Mouse (Mus musculus) hindbrain, embryonic 12.5 days (tissue): ENCODE measurements at regions not wholly inside any gene's neighbourhood (a gene's known extent, or its start where the extent isn't known, plus 50 kb on each side); places are given as distances from the start of the nearest gene placed in this dataset.

Source experiments
- ATAC-seq: fragments of 200-750 bp; cut with Nextera tagmentation; 2 replicates; pipeline ENCODE4 v1.8.0; 2017; ENCODE audit warnings: moderate TSS enrichment; ENCODE audit not compliant: low FRiP score
- H3K27ac ChIP-seq: fragments of 300-500 bp; sonication (generic); 2 replicates; pipeline ENCODE4 v1.5.1; 2016; ENCODE audit warnings: mild to moderate bottlenecking
- H3K27me3 ChIP-seq: fragments of 300-500 bp; sonication (generic); 2 replicates; pipeline ENCODE4 v1.6.1; 2016; ENCODE audit warnings: mild to moderate bottlenecking
- H3K36me3 ChIP-seq: fragments of 300-500 bp; sonication (generic); 2 replicates; pipeline ENCODE4 v1.6.1; 2016; ENCODE audit warnings: mild to moderate bottlenecking
- H3K4me1 ChIP-seq: fragments of 300-500 bp; sonication (generic); 2 replicates; pipeline ENCODE4 v1.6.1; 2016
- H3K4me2 ChIP-seq: fragments of 300-500 bp; sonication (generic); replicated peaks from 2 replicates; pipeline ENCODE4 v1.6.1; 2016; ENCODE audit warnings: mild to moderate bottlenecking
- H3K4me3 ChIP-seq: fragments of 300-500 bp; sonication (generic); 2 replicates; pipeline ENCODE4 v1.5.1; 2016; ENCODE audit warnings: mild to moderate bottlenecking
- H3K9ac ChIP-seq: fragments of 300-500 bp; sonication (generic); 2 replicates; pipeline ENCODE4 v1.6.1; 2016; ENCODE audit warnings: mild to moderate bottlenecking, moderate library complexity
- H3K9me3 ChIP-seq: fragments of 300-500 bp; sonication (generic); replicated peaks from 2 replicates; pipeline ENCODE4 v1.6.1; 2016; ENCODE audit warnings: mild to moderate bottlenecking
- WGBS: fragments of 180-500 bp; shearing (Covaris S2); methylation state at CpG from one replicate; pipeline ENCODE4 v1.1.7; 2016; 5-methylcytosine and 5-hydroxymethylcytosine counted together

DNA sequence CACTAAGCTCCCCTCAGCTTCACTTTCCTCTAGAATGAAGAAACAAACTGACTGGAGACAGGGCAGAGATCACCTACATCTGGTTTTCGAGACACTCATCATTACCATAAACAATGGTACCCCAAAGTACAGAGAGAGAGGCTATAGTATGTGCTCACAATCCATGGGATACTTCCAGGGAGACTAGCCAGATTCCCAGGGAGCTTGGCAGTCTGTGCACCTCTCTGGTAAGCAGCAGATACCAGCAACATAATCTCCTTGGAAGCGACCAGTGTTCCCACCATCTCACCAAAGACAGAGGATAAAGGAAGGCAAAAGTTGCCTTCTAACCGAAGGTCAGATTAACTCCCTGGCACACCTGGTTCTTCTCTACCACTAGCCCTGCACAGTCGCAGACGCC, 256.4 kb downstream of the Prdm2 start:
- Histone ChIP-seq H3K9ac (no peak overlapping the region), H3K27ac (no peak overlapping the region), H3K9me3 (no peaks in the 10 kb centered on the region), H3K4me1 (peaks cover 11% of the 10 kb centered on the region; the same call in 1 of the 2 replicates), H3K36me3 (no peaks in the 10 kb centered on the region), H3K4me2 (no peak overlapping the region), H3K27me3 (no peaks in the 10 kb centered on the region), H3K4me3 (no peak overlapping the region)
- ATAC-seq = no peak
- 91% methylated on average over 5 of the region's 5 CpGs for WGBS

DNA sequence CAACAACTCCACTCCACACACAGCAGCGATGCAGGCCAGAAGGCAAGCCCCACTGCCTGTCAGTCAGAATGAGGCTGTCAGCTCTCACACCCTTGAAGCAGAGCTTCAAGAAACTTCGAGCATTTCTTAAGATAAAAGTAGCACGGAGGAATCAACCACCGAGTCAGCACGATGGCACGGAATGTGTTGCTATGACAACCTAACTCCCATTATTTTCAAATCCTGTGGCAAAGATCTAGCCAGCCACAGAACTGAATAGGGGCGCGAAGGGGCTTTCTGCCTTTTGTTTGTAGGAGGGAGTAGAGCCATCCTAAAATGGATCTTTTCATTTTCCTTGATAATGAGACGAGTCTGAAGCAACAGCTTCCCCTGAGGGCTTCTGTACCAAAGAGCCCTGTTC, 259.1 kb downstream of the Prdm2 start:
- H3K4me2 ChIP-seq = no peak overlapping the region
- H3K4me3 ChIP-seq = no peak overlapping the region
- H3K27me3 ChIP-seq = no peaks in the 10 kb centered on the region
- no peak overlapping the region for H3K27ac ChIP-seq
- H3K9ac ChIP-seq = no peak overlapping the region
- WGBS = 28% methylated on average over 9 of the region's 9 CpGs
- H3K9me3 ChIP-seq = no peaks in the 10 kb centered on the region
- ATAC-seq = peak; percentile 34; the same call in 1 of the 2 replicates
- peaks cover 11% of the 10 kb centered on the region; the same call in 1 of the 2 replicates for H3K4me1 ChIP-seq
- no peaks in the 10 kb centered on the region for H3K36me3 ChIP-seq

DNA sequence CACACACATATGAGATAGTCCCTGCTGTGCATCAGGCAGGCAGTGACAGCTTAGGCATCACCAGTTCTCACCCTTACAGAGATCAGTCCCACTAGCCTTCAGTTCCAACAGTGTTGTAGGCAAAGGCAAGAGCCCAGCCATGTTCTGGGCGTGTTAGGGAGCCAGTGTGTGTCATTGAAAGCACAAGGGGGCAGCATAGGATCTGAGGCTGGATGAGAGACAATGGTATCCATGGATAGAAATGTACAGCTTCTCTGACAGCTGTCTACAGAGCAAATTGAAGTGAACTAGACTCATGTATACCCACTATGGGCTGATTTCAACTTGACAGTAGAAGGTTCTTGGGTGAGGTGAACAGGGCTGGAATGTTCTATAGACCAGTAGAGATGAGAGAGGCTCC, 259.9 kb downstream of the Prdm2 start:
- no peak overlapping the region for H3K9ac ChIP-seq
- H3K4me3 ChIP-seq = no peak overlapping the region
- no peak for ATAC-seq
- no peaks in the 10 kb centered on the region for H3K9me3 ChIP-seq
- H3K27me3 ChIP-seq = no peaks in the 10 kb centered on the region
- WGBS = 77% methylated on average over 1 of the region's 1 CpGs
- H3K27ac ChIP-seq = no peak overlapping the region
- H3K36me3 ChIP-seq = no peaks in the 10 kb centered on the region
- H3K4me1 ChIP-seq = peaks cover 11% of the 10 kb centered on the region; the same call in 1 of the 2 replicates
- no peak overlapping the region for H3K4me2 ChIP-seq

GRCm38 (mm10) chr4:142947673-142948072, 265.1 kb downstream of the Prdm2 start:
- H3K4me1 ChIP-seq = no peaks in the 10 kb centered on the region; the same call in 1 of the 2 replicates
- no peaks in the 10 kb centered on the region for H3K27me3 ChIP-seq
- WGBS = 69% methylated on average over 6 of the region's 6 CpGs
- no peaks in the 10 kb centered on the region for H3K36me3 ChIP-seq
- no peaks in the 10 kb centered on the region for H3K9me3 ChIP-seq
- no peak overlapping the region for H3K4me3 ChIP-seq
- no peak for ATAC-seq
- no peak overlapping the region for H3K9ac ChIP-seq
- no peak overlapping the region for H3K4me2 ChIP-seq
- H3K27ac ChIP-seq = no peak overlapping the region

- Histone ChIP-seq H3K9ac (no peak overlapping the region), H3K9me3 (no peaks in the 10 kb centered on the region), H3K27ac (no peak overlapping the region), H3K4me2 (no peak overlapping the region), H3K4me1 (no peaks in the 10 kb centered on the region), H3K4me3 (no peak overlapping the region), H3K27me3 (no peaks in the 10 kb centered on the region), H3K36me3 (no peaks in the 10 kb centered on the region)
- WGBS = 83% methylated on average over 9 of the region's 9 CpGs
- ATAC-seq = no peak
These were observed 279.2 kb downstream of the Prdm2 start for GRCm38 (mm10) chr4:142933627-142934026.

DNA sequence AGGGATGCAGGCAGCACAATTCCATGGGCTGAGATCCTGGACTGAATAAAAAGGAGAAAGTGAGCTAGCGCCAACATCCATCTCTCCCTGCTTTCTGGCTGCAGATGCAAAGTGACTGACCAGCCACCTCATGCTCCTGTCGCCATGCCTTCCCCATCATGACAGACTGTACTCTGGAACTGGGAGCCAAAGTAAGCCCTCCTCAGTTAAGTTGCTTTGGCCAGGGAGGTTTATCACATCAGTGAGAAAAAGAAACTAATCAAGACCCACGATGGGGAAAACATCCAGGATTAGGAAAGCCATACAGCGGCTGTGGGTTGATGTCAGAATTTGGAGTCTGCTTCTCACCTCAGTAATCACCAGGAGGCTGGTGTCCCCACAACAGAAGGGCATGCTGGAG, 283.6 kb downstream of the Prdm2 start:
- no peak overlapping the region for H3K9ac ChIP-seq
- no peaks in the 10 kb centered on the region for H3K4me1 ChIP-seq
- H3K27ac ChIP-seq = no peak overlapping the region
- H3K4me3 ChIP-seq = no peak overlapping the region
- H3K4me2 ChIP-seq = no peak overlapping the region
- H3K27me3 ChIP-seq = no peaks in the 10 kb centered on the region
- ATAC-seq = no peak
- WGBS = 86% methylated on average over 4 of the region's 4 CpGs
- no peaks in the 10 kb centered on the region for H3K36me3 ChIP-seq
- no peaks in the 10 kb centered on the region for H3K9me3 ChIP-seq

DNA sequence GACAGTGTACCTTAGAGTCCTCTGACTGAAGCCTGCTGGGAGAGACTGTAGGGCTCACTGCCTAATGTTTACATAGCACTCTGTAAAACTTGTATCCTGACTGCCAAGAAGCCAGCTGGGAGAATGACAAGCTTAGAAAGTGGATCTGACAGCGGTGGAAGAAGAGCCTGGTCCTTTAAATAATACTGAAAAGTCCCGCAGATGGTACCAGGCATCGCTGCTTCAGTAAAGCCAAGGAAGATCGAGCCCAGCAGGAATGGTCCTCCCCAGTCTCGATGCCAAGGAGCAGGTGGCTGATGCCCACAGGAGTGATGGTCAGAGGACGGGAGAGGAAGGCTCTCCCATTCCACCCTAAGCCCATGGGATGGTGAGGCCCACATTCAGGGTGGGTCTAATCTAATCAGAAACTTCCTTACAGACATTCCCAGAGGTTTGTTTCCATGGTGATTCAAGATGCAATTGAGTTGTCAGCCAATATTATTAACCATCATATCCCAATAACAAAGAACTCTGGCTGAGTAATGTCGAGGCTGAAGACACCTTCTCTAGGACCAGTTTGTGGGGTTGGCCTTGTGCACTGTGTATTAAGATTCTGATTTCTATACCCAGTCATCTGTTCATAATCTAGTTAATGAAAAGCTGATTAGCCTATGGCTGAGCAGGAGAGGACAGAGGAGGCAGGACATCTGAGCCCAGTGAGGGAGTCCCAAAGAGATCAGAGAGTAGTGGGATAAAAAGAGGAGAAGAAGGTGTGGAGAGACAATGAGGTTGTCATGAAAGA, 285.3 kb downstream of the Prdm2 start:
- WGBS = 83% methylated on average over 7 of the region's 7 CpGs
- H3K4me1 ChIP-seq = no peaks in the 10 kb centered on the region
- no peaks in the 10 kb centered on the region for H3K36me3 ChIP-seq
- H3K27me3 ChIP-seq = no peaks in the 10 kb centered on the region
- ATAC-seq = no peak
- no peak overlapping the region for H3K4me2 ChIP-seq
- no peaks in the 10 kb centered on the region for H3K9me3 ChIP-seq
- no peak overlapping the region for H3K9ac ChIP-seq
- no peak overlapping the region for H3K27ac ChIP-seq
- no peak overlapping the region for H3K4me3 ChIP-seq

GRCm38 (mm10) chr4:142925111-142925510, 287.7 kb downstream of the Prdm2 start:
- no peaks in the 10 kb centered on the region for H3K4me1 ChIP-seq
- H3K9ac ChIP-seq = no peak overlapping the region
- no peak overlapping the region for H3K4me2 ChIP-seq
- WGBS = 76% methylated on average over 8 of the region's 8 CpGs
- H3K36me3 ChIP-seq = no peaks in the 10 kb centered on the region
- no peak overlapping the region for H3K27ac ChIP-seq
- ATAC-seq = no peak
- no peaks in the 10 kb centered on the region for H3K27me3 ChIP-seq
- no peak overlapping the region for H3K4me3 ChIP-seq
- H3K9me3 ChIP-seq = 0 out of 2 replicates have a peak, but pooled peaks cover 3% of the 10 kb centered on the region

DNA sequence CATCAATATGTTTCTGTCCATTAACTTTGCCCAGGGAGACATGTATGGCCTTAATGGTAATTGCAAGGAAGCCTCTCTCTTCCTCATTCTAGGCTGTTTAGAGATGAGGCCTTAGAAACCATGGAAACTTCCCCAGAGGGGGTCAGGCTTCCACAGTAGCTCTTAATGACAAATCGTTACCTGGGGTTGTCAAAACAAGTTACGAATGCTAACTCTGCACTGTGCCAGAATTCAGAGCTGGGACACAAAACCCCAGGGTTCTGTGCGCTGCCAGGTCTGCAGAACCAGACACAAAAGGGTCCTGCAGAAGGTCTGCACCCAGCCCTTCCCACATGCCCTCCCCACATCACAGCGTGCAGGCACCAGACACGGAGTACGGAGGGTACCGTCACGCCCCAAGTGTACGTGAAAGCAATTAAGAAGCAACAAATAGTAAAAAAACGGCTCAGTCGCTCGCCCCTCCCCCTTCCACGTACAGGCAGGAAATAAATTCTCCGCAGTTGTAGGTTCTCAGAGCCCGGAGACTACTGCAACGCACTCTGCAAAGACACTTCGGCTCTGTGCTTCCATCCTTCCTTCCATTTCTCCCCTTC, 303.3 kb downstream of the Prdm2 start:
- no peaks in the 10 kb centered on the region for H3K9me3 ChIP-seq
- no peak overlapping the region for H3K9ac ChIP-seq
- peak overlapping the region; percentile 42 for H3K4me2 ChIP-seq
- H3K4me3 ChIP-seq = no peak overlapping the region
- peak overlapping the region; percentile 42; the same call in 1 of the 2 replicates for H3K27ac ChIP-seq
- no peaks in the 10 kb centered on the region for H3K27me3 ChIP-seq
- H3K4me1 ChIP-seq = peaks cover 10% of the 10 kb centered on the region
- WGBS = 29% methylated on average over 17 of the region's 17 CpGs
- ATAC-seq = peak; percentile 81
- no peaks in the 10 kb centered on the region for H3K36me3 ChIP-seq

- 71% methylated on average over 6 of the region's 6 CpGs for WGBS
- H3K27me3 ChIP-seq = no peaks in the 10 kb centered on the region
- no peak overlapping the region for H3K9ac ChIP-seq
- no peak for ATAC-seq
- no peak overlapping the region for H3K27ac ChIP-seq
- no peaks in the 10 kb centered on the region for H3K36me3 ChIP-seq
- no peaks in the 10 kb centered on the region for H3K9me3 ChIP-seq
- H3K4me1 ChIP-seq = peaks cover 10% of the 10 kb centered on the region
- no peak overlapping the region for H3K4me3 ChIP-seq
- H3K4me2 ChIP-seq = no peak overlapping the region
These were observed 304.0 kb downstream of the Prdm2 start for GRCm38 (mm10) chr4:142908782-142909181.

- Histone ChIP-seq H3K27ac (no peak overlapping the region), H3K4me1 (no peaks in the 10 kb centered on the region), H3K4me3 (no peak overlapping the region), H3K36me3 (no peaks in the 10 kb centered on the region), H3K4me2 (no peak overlapping the region), H3K27me3 (no peaks in the 10 kb centered on the region), H3K9ac (no peak overlapping the region), H3K9me3 (no peaks in the 10 kb centered on the region)
- WGBS = 83% methylated on average over 9 of the region's 9 CpGs
- no peak for ATAC-seq
These were observed 309.3 kb downstream of the Prdm2 start for GRCm38 (mm10) chr4:142903356-142904032.

DNA sequence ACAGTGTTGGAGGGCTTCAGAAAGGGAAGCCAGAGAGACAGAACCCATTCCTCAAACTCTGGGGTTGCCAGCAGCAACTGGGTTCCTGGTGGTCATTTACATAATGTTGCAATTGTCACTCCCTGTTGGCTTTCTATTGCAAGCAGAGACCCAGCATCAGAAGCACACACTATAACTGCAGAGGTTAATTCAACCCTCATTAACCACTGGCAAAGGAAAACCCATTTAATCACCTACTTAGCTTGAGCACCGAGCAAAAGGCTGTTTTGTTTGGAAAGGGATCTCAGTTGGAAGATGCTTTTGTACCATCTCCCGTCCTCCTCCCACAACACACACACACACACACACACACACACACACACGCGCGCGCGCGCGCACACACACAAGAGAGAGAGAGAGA, 312.0 kb downstream of the Prdm2 start:
- Histone ChIP-seq H3K27ac (no peak overlapping the region), H3K9me3 (peaks cover 13% of the 10 kb centered on the region), H3K9ac (no peak overlapping the region), H3K4me1 (no peaks in the 10 kb centered on the region), H3K4me2 (no peak overlapping the region), H3K4me3 (no peak overlapping the region), H3K27me3 (no peaks in the 10 kb centered on the region), H3K36me3 (no peaks in the 10 kb centered on the region)
- ATAC-seq = no peak
- 85% methylated on average over 9 of the region's 9 CpGs for WGBS
